Mouse (Mus musculus) v-Abl transformed pro-B cells (cell line): Measurements from ENCODE around the gene Kcnip2.

Source experiments
- in situ Hi-C, 2 experiments: fragments of 400-800 bp; cut with MboI; formaldehyde crosslinking; loops; one replicate each; pipeline ENCODE4 v1.15.1; 2025; ENCODE audit not compliant: unreplicated experiment in 2 of 2

The Kcnip2 gene

DNA sequence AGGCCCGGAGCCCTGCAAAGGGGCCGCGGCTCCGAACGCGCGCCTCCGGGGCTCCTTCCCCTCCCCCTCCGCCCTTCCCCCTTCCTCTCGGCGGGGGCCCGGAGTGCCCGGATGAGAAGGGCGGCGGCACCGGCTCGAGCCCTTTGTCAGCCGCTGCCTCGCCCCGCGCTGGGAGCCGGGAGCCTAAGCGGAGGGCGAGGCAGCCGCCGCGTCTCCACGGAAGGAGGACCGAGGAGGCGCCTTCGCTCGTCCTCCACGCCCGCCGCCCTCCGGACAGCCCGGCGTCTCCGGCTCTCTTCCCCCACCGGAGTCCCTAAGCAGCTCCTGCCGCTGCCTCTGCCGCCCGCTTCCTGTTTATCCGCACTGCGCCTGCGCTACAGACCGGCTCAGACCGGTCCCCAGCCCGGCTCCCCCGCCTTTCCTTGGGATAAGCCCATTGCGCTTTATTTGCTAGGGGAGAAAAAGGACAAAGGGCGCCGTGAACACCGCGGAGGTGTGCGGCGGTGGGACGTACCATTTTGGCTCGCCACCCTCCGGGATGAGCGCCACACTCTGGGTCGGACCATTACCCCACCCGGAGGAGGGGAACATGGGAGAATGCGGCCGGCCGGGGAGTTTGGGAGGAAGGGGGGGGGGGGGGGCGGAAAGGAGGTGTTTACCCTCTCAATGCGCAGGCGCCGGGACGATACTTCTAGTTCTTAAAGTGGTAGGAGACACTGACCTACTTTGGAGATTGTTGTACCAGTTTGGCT is 32.5 kb downstream of the Kcnip2 start, which contains the start of gene Mgea5:
Gene Mgea5 (minus strand): TSS at position 657 of the 752 bp plus-strand sequence.
- in situ Hi-C loops: no loop called here

DNA sequence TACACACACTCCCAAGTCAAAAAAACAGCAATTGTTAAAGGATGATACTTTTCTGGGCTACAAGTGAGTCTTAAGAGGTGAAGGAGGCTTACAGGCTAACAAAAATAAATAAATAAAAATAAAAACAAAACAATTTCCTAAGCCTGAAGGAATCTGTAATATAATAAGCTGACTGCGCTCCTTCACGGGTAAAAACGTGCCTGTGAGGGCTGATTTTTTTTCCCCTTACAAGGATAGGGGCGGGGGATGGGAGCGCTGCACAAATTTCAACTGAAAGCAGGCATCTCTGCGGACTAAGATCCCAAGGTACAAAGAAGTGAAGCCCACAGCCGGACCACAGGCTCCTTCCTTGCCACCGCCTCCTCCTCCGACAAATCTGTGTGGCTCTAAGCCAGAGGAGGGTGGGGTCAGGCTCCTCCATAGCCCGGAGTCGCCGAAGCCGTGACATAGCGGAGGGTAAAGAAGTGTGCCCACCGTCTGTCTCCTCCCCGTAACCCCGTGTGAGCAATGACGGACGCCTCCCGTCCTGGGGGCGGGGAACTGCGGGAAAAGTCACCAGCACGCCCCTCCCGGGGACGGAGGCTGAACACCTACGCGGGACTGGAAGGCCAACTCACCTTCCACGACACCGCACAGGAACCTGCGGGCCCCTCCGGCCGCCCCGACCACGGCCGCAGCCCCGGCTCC is 33.4 kb downstream of the Kcnip2 start:
- in situ Hi-C loops: no loop called here

DNA sequence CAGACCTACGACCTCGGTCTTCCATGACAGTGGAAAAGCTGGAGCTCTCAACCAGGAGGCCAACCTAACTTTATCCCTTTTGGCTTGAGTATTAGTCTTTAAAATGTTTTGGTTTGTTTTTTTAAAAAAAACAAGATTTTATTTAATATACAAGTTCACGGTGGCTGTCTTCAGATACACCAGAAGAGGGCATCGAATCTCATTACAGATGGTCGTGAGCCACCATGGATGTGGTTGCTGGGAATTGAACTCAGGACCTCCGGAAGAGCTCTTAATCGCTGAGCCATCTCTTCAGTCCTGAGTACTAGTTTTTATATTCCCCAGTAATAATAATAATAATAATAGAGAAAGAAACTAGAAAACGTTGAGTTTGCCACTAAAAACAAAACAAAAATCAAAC is 34.2 kb downstream of the Kcnip2 start:
- in situ Hi-C loops: no loop called here

DNA sequence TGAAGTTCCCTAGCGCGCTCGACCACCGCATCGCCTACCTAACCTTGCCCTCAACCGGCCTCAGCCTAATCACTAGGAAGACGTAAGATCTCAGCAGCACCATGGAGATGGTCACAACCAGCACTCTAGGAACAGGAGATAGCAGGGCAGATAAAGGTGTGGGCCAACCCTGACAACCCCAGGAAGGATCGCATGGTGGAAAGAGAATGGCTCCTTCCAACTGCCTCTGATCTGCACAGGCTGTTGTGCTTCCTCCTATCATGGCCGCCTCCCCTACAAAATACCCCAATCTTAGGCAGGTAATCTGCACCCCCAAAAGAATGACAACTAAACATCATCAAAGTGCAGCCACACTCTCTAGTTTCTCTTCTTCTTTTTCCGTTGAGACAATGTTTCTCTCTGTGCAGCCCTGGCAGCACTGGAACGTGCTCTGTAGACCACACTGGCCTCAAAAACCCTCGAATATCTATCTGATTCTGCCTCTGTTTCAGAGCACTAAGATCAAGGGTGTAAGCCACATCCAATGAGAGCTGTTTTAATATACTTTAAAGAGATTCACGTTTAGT is 35.4 kb downstream of the Kcnip2 start:
- in situ Hi-C loops: no loop called here

DNA sequence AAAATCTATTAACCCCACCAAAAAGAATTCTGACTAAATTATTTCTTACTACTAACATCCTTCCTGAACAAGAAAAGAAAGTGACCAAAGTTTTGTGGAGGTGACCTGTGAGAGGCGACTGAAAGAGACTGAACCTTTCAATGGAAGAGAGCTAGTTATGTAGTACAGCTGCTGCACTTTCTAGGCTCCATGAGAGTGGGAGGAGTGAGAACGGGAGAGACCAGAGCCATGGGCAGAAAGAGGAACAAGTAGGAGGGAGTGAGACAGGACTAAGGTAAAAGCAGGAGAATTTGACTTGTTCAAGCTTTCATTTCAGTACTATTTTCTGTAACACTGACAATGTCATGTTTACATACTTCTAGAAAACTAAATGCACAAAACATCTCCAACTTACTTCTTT is 40.4 kb downstream of the Kcnip2 start:
- in situ Hi-C loops: no loop called here

DNA sequence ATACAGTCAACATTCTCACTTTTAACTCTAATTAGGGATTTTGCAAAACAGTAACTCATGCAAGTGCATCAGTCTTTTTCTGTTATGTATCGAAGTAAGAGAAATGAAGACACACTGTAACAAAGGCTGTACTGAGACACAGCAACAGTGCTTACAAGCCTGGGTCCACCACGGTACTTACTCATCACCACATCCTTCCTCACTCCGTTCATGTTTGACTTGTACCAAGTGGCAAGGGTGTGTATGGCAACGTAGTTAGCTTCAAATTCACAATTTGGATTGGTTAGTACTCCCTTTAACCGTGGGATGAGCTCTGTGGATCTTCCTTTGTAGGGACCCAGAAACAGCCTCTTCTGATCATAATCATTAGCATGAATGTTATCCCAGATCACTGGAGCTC is 44.4 kb downstream of the Kcnip2 start:
- in situ Hi-C loops: no loop called here

DNA sequence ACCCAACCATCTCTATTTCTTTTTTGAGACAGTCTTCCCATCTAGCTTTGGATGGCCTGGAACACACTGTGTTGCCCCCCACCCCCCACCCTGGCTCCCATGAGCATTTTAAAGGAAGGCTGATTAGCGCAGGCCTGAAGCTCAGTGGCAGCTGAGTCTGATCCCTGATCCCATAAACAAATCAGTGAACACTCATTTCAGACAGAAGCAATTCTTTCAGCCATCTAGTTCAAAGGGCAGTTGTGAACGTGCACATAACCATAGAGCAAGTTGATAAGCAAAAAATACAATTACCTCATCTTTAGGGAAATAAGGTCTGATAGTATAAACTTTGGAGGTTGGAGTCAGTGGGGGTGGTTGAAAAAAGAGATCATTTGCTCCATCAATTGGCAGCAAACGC is 55.1 kb downstream of the Kcnip2 start:
- in situ Hi-C loops: loop anchor here in 1 of 2 experiments (10.0 kb wide), 1 partner anchor 816 kb away; no protein-coding TSS in a partner anchor

DNA sequence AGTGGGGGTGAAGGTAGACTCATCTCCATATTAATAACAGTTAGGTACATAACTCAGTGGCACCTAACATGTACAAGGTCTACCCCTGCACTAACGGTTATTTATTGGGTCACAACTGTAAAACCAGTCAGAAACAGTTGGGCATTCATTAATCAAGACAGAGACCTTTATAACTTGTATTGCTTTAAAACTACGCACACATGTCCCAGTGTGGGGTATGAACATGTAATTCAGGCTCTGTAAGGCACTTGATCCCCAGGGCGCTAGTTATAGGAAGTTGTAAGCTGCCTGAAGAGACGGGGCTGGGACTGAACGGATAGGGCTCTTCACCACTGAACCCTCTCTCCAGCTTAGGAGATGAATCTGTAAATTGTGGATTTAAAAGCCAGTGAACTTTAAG is 57.2 kb downstream of the Kcnip2 start:
- in situ Hi-C loops: no loop called here

DNA sequence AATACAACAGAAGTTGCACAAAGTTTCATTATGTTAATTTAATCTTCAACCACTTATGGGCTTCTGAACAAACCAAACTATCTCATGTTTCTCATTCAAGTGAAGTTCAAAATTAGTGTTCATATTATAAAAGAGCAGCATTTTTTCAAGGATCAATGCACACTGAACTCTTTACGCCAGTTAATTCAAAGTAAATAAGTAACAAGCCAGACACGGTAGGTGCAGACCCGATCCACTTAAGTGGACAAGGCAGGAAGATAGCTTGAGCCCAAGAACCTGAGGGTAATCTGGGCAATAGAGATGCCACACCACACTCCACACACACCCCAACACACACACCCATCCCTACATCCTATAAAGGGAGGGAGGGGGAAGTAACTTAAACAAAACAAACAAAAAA is 62.3 kb downstream of the Kcnip2 start:
- in situ Hi-C loops: no loop called here

DNA sequence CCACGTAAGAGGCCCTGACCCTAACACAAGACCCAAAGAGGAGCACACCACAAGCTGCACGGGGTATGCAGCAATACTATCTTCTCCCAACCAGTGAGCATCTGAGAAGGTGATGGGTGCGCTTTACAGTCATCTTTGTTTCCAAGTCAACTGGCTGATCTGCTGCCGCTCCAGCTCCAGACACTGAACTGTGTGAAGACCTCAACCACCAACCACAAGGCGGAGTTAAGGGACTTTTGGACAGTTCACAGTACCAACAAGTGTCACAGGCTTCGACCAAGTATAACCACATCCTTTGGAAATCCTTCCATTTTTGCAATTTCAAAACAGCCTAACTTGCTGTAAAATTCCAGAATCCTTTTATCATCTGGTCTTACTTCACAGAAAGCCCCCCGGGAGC is 64.0 kb downstream of the Kcnip2 start:
- in situ Hi-C loops: no loop called here

DNA sequence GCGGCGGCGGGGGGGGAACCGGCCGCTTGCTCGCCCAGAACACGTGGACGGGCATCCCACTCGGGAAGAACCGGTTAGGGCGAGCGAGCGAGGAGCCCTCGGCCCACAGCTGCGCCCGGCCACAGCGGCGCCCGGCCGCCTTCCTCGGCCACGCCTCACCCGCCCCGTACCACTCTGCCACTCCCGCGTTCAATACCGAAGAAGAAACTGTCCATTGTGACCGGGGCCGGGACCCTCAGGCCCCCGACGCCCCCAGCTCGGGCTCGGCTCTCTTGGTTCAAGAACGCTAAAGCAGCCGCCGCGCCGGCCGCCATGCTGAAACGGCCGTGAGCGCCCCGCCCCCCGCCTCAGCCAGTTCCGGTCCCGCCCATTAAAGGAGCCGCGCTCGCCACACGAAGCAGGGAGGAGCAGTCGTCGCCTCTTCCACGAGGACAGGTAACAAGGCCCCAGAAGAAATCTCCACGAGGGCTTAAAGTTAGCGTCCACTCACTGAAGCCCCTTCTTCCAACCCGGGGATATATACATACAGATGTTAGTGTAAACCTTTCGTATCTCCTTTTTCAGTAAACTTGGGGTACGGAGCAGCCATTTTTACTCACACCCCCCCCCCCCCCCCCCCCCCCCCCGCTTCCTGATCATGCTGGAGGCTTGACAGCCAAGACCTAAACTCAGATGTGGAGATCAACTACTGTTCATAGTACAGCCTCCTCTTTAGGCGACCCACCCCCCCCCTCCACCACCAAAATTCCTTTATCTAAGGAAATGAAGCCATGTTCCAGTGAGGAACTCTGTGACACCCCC is 66.4 kb downstream of the Kcnip2 start, which contains the start of gene Npm3:
Gene Npm3 (minus strand): TSS at position 349 of the 801 bp plus-strand sequence.
- in situ Hi-C loops: loop anchor here (5.0 to 25.0 kb wide), 4 partner anchors 177 to 527 kb away; no protein-coding TSS in a partner anchor

DNA sequence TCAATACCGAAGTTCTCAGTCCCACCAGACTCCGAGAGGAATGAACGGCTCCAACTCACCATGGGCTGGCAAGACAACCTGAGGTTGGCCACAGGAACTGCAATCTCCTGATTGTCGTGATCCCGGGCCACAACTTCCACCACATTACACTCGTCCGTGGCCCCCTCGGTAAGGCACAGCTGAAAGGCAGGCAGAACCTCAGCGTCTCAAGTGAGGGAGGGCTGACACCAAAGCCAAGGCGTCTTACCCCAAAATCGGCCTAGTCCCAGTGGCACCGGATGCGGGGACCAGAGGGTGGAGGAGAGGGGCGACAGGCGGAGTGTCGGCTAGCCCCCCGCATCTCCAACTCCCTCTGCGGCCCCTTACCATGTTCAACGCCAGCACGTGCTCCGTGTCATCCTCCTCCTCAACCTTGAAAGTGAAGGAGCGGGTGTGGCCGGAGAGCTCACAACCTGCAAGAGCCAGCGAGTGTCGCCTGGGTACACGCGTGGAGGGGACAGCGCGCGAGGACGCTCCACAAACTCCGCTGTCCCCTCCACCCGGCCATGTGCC is 67.1 kb downstream of the Kcnip2 start:
- in situ Hi-C loops: loop anchor here (5.0 to 25.0 kb wide), 4 partner anchors 176 to 526 kb away; no protein-coding TSS in a partner anchor

DNA sequence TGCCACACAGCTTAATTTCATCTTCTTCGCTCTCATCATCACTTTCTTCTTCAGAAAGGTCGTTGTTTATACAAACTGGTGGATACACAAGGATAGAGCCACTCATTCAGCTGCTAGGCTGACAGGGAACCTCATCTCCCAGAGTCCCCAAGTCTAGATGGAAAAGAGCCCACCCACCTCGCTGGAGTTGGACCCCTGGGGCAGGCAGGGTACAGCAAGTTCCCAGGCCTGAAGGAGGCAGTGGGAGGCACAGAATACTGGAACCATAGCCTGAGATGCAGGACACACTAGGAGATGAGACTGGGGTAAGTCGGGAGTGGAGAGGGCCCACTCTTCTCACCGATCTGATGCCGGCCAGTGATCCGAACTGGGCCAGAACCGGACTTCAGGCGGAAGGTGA is 67.7 kb downstream of the Kcnip2 start:
- in situ Hi-C loops: loop anchor here (5.0 to 25.0 kb wide), 4 partner anchors 176 to 526 kb away; no protein-coding TSS in a partner anchor

DNA sequence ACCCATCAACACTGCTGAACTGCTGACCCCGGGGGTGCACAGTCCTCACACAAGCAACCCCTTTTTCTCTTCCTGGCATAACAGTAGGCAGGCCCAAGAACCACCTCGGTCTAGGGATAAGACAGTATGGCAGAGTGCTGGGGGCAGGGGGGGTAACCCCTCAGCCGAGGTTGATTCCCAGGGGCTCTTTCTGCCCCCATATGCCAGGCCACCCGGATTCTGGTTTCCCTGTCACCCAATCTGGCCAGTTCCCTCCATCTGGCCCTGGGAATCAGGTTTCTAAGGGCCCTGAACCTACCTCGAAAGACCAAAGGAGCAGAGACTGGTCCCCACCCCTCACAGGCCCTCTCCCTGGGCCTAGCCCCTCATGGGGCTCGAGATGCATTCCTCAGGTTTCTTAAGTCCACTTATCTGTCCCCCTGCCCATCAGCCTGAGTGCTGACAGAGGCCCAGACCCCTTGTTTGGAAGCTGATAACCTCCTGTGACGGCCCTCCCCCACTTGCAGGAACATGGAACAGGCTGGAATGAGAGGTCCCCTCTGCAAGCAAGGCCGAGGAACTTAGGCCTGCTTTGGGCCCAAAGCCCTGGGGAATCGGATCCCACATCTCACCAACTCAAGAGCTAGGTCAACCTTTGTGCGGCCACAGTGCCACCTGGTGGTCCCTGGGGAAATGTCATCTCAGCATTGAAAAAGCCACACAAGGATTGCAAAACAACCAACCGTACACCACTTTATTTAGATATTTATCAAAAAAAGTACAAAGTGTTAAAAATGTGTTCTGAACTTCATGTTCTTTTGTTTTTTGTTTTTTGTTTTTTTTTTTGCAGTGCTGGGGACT is 68.6 kb downstream of the Kcnip2 start:
- in situ Hi-C loops: loop anchor here (5.0 to 25.0 kb wide), 4 partner anchors 175 to 525 kb away; no protein-coding TSS in a partner anchor

DNA sequence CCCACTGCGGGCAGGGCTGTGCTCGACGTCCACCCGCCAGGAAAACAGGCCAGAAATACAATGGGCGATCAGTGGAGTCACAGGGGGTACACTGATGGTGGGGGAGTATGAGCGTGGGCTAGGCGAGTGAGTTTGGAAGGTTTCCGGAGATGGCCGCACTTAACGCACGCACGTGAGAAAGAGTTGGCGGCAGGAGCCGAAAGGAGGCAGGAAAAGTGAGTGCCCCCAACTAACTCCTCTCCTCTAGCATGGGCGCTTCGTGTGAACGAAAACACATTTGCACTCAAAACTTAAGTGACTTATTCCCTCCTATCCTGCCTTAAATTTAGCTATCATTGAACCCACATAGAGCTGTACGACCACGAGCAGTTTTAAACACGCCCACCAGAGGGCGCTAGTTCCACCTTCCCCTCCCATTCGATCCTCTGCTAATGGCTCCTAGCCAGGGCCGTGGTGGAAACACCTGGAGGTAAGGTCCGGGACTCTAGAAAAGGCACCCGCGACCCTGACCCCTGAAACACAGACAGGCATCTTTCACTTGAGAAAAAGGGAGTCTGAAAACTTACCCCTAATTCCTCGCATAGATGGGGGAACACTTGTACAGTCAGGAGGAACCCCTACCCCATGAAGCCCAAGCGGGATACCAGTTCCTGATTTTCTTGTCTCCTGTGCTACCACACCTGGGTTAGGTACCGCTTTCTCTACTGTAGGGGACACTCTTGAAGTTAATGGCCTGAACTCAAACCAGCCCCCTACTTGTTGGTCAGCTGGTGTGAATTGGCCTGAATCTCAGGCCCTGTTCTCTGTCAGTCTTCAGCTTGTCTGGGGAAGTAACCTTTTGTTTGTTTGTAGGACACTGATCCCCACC is 69.5 kb downstream of the Kcnip2 start:
- in situ Hi-C loops: loop anchor here (5.0 to 25.0 kb wide), 4 partner anchors 174 to 524 kb away; no protein-coding TSS in a partner anchor

DNA sequence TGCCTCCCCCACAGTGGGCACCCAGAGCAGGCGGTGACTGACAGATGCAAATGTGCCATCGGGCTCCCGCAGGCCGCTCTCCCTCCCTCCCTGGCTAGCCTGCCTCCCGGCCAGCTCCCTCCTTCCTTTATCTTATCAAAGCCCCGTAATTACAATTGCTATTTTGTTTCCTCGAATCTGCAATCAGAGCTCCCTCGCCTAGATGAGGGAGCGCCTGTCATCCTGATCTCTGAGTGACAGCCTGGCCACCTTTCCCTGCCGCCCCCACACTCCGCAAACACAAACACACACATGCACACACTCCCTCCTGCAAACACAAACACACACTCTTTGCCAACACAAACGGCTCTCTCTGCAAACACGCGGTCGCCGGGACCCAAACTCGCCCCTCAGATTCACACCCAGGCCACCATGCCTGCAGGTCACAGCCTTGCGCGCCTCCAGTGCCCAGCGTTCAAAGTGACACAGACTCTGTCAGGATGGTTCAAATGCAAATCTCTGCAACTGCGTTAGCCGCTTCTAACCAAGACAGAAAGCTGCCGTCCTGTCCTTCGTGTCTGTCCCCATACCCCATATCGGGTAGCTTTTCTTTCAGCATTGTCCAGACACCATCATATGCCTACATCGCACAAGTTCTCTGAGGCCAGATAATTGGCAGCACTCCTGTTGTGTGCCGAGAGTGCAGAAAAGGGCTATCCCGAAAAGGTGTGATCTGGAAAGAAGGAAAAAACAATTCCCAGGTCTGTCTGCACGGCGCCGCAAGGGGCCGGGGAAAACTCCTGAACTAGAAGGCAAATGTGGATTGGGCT is 70.3 kb downstream of the Kcnip2 start:
- in situ Hi-C loops: loop anchor here (5.0 to 25.0 kb wide), 4 partner anchors 173 to 523 kb away; no protein-coding TSS in a partner anchor

DNA sequence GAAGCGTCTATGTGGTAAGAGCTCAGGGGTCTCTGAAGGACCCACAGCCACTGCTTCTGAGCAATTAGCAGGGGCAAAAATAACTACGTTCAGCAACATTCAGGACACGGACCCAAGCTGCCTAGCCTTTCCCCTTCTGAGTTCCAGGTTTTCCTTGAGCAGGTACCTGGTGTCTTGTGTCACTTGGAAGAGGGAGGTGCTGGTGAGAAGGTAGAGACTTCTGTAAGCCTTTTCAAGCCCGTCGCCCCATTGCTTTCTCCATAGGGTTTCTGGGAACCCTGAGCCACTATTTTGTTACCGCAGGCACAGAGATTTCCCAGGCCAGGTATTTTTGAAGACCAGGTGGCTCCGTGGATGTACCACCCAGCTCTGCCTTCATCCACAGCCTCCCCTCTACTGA is 72.2 kb downstream of the Kcnip2 start:
- in situ Hi-C loops: loop anchor here (10.0 to 25.0 kb wide), 2 partner anchors 306 to 309 kb away; no protein-coding TSS in a partner anchor
